In the genomic region with DNA sequence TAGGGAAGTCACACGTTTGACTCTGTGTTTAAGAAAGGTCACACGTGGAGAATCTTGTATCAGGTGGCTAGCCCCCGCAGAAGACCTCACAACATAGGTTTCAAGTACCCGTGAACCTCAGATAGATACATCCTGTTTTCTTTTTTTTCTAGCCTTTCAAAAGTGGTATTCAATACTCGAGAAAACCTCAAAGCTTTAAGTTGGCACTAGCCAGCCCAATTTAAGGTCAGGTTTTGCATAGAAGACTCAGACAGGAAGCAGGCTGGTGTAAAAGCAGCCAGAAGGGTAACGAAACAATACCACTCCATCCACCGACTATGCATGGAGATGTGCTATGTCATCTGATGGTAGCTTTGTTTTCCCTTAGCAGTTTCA, we compare ENCODE assay signal across 15 mouse cellular contexts.
A peak's percentile ranks its signal among the peaks of the same experiment; 100 is the strongest.
DNase-seq lines count a peak whose midpoint lies in the region; ATAC-seq and TF ChIP-seq lines count a peak whose summit lies in the region.
"Had no signal": no experiment of that assay in that cellular context is flagged by ENCODE, and none has a peak within 500 bp of the region (broad histone marks: within the 10 kb centered on the region; RNA-seq: fewer than 3 reads in every experiment).

No protein-coding gene starts in this region.

- no peak overlapping the region for H3K9ac ChIP-seq in liver, postnatal 0 days (replicated peaks)
- no peak overlapping the region for H3K9ac ChIP-seq in liver, embryonic 11.5 days (ENCODE audit: low read depth, low read length)
- no peak overlapping the region for H3K9ac ChIP-seq in kidney, embryonic 14.5 days (ENCODE audit: low read depth, low read length)
- H3K9ac ChIP-seq: heart, embryonic 15.5 days; hindbrain, embryonic 15.5 days had no signal

- WGBS in liver, postnatal 0 days (ENCODE audit: insufficient replicate concordance): 49% methylated on average over 7 of the region's 7 CpGs
- WGBS in liver, embryonic 11.5 days: 67% methylated on average over 7 of the region's 7 CpGs
- 74% methylated on average over 7 of the region's 7 CpGs for WGBS in kidney, embryonic 14.5 days

- no peak overlapping the region for H3K4me3 ChIP-seq in liver, postnatal 0 days (ENCODE audit: low read depth, low read length)
- no peak overlapping the region for H3K4me3 ChIP-seq in liver, embryonic 11.5 days (ENCODE audit: low read depth, low read length)
- no peak overlapping the region for H3K4me3 ChIP-seq in kidney, embryonic 14.5 days (ENCODE audit: low read length)
- H3K4me3 ChIP-seq: erythroblast, embryonic 14.5 days; heart, embryonic 15.5 days; hindbrain, embryonic 15.5 days had no signal

- peaks cover 3% of the 10 kb centered on the region for H3K4me1 ChIP-seq in liver, postnatal 0 days (ENCODE audit: insufficient read depth)
- H3K4me1 ChIP-seq in liver, embryonic 11.5 days (replicated peaks; ENCODE audit: control insufficient read depth, insufficient read depth, low read length): no peaks in the 10 kb centered on the region
- no peaks in the 10 kb centered on the region for H3K4me1 ChIP-seq in kidney, embryonic 14.5 days (ENCODE audit: control insufficient read depth, insufficient read depth, low read length)
- H3K4me1 ChIP-seq: heart, embryonic 15.5 days; hindbrain, embryonic 15.5 days had no signal

- peak overlapping the region; percentile 40 for H3K4me2 ChIP-seq in liver, postnatal 0 days (ENCODE audit: low read depth, low read length)
- no peak overlapping the region for H3K4me2 ChIP-seq in liver, embryonic 11.5 days
- no peak overlapping the region for H3K4me2 ChIP-seq in kidney, embryonic 14.5 days (replicated peaks; ENCODE audit: low read depth, low read length)
- H3K4me2 ChIP-seq: heart, embryonic 15.5 days; hindbrain, embryonic 15.5 days had no signal

- no peak for TF ChIP-seq CTCF in liver, postnatal 0 days (IDR thresholded peaks at IDR 0.05; ENCODE audit: low read depth)

- TF ChIP-seq EP300 in liver, postnatal 0 days (IDR thresholded peaks at IDR 0.05; ENCODE audit: low read depth): no peak

- no peaks in the 10 kb centered on the region for H3K27me3 ChIP-seq in liver, postnatal 0 days (ENCODE audit: insufficient read depth, low read length)
- H3K27me3 ChIP-seq in liver, embryonic 11.5 days (replicated peaks; ENCODE audit: control insufficient read depth, insufficient read depth, low read length): no peaks in the 10 kb centered on the region
- no peaks in the 10 kb centered on the region; the same call in 1 of the 2 replicates for H3K27me3 ChIP-seq in kidney, embryonic 14.5 days (ENCODE audit: control insufficient read depth, insufficient read depth, low read length)
- H3K27me3 ChIP-seq: heart, embryonic 15.5 days; hindbrain, embryonic 15.5 days had no signal

- no peak for ATAC-seq in liver, postnatal 0 days
- no peak for ATAC-seq in liver, embryonic 11.5 days (replicated peaks; ENCODE audit: low FRiP score)
- peak; percentile 74 for ATAC-seq in common myeloid progenitor, adult 5-6 weeks (replicated peaks; ENCODE audit: low read depth, poor library complexity, severe bottlenecking)
- ATAC-seq in neutrophil, adult 5-6 weeks (ENCODE audit: extremely low read depth, insufficient number of reproducible peaks, low FRiP score, poor library complexity, severe bottlenecking): peak; percentile 92
- ATAC-seq in kidney, embryonic 14.5 days (ENCODE audit: low FRiP score, low TSS enrichment): no peak

- no peaks in the 10 kb centered on the region for H3K9me3 ChIP-seq in liver, postnatal 0 days (ENCODE audit: low read length)
- H3K9me3 ChIP-seq in liver, embryonic 11.5 days (ENCODE audit: control insufficient read depth, low read length): no peaks in the 10 kb centered on the region
- no peaks in the 10 kb centered on the region for H3K9me3 ChIP-seq in kidney, embryonic 14.5 days (ENCODE audit: control insufficient read depth, low read length)
- H3K9me3 ChIP-seq: heart, embryonic 15.5 days; hindbrain, embryonic 15.5 days had no signal

- no peak overlapping the region for H3K27ac ChIP-seq in liver, postnatal 0 days (ENCODE audit: low read depth)
- H3K27ac ChIP-seq in liver, embryonic 11.5 days (ENCODE audit: low read depth, low read length): no peak overlapping the region
- no peak overlapping the region for H3K27ac ChIP-seq in kidney, embryonic 14.5 days (ENCODE audit: low read depth, low read length)
- H3K27ac ChIP-seq: heart, embryonic 15.5 days; hindbrain, embryonic 15.5 days had no signal

- no peaks in the 10 kb centered on the region for H3K36me3 ChIP-seq in liver, postnatal 0 days (replicated peaks; ENCODE audit: insufficient read depth, low read length)
- H3K36me3 ChIP-seq in liver, embryonic 11.5 days (ENCODE audit: control insufficient read depth, insufficient read depth, low read length): no peaks in the 10 kb centered on the region
- no peaks in the 10 kb centered on the region for H3K36me3 ChIP-seq in kidney, embryonic 14.5 days (ENCODE audit: control insufficient read depth, insufficient read depth, low read length)
- H3K36me3 ChIP-seq: heart, embryonic 15.5 days; hindbrain, embryonic 15.5 days had no signal

- no peak for DNase-seq in liver, postnatal 0 days
- DNase-seq in liver, embryonic 11.5 days (ENCODE audit: low spot score): no peak
- peak; percentile 67 to 73 for DNase-seq in B cell, adult 2 months
- DNase-seq in cerebellum, postnatal 14 days: no peak
- no peak for DNase-seq in kidney, postnatal 14 days
- DNase-seq: cerebellum, adult 9-11 months; kidney, adult 9 months; liver; lung, postnatal 10 days had no signal

Comparison
In these comparisons a context has a peak if more than half of its experiments do, and no peak if none do; other contexts are left out.
1. ATAC-seq: peak in common myeloid progenitor, adult 5-6 weeks (single experiment) and neutrophil, adult 5-6 weeks (single experiment); none in liver, postnatal 0 days (single experiment), liver, embryonic 11.5 days (single experiment) and kidney, embryonic 14.5 days (single experiment).
2. DNase-seq: peak in B cell, adult 2 months (2 of 2); none in liver, postnatal 0 days (single experiment), liver, embryonic 11.5 days (single experiment), cerebellum, postnatal 14 days (0 of 2) and kidney, postnatal 14 days (single experiment).